Mouse (Mus musculus) lung, adult 2 months (tissue): ENCODE measurements at regions not wholly inside any gene's neighbourhood (a gene's known extent, or its start where the extent isn't known, plus 50 kb on each side); places are given as distances from the start of the nearest gene placed in this dataset.

Experiments used
- CTCF ChIP-seq: fragments of 200-500 bp; IDR thresholded peaks from 2 replicates; pipeline ENCODE4 v1.5.1; 2011; ENCODE audit warnings: mild to moderate bottlenecking, low read length, control low read depth; ENCODE audit not compliant: insufficient read depth
- POLR2A ChIP-seq: fragments of 200-500 bp; IDR thresholded peaks from 2 replicates; pipeline ENCODE4 v1.6.1; 2011; ENCODE audit warnings: low read depth, mild to moderate bottlenecking, control low read depth, low read length, borderline replicate concordance; ENCODE audit errors: extremely low read depth

DNA sequence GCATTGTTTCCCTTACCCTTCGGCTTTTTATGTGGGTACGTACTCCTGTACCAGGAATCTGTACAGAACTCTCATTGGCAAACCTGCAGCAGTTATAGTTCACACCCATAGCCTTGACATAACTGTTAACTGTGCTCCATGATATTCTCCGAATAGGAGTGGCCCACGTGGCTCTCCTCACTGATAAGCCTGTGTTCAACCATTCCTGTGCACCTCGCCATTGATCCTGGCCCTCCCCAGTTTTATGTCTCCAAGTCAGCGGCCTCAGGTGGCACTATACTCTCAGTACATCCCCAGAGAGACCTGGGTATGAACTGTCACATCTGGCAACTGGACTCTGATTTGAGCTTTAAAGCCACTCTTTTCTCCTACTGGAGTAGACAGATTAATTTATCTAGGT lies 324.5 kb upstream of the Mtpn start:
- no peak for TF ChIP-seq CTCF
- no peak for TF ChIP-seq POLR2A
